Mouse (Mus musculus) liver, embryonic 14 days (tissue): ENCODE results near the gene Add1. TPM values are rescaled to one million over a fixed set of nuclear protein-coding genes. Genes with fewer than 3 reads are reported as not detected.

Experiments
- polyA plus RNA-seq: library from polyadenylated mRNA; depleted of rRNA; stranded (reverse); fragments of >200 nt; gene quantifications from 2 replicates; pipeline ENCODE4 v1.2.3, GENCODE M21; 2012; rRNA removed

Add1 gene
- 103 and 124 TPM in 2 replicates for polyA plus RNA-seq

GRCm38 (mm10) chr5:34573268-34574221 lies at the start of gene Add1:
Gene Add1 (plus strand): TSS chr5:34573664.

GRCm38 (mm10) chr5:34525663-34526476 lies 47.6 kb upstream of the Add1 start, which contains the start of gene Sh3bp2:
Gene Sh3bp2 (plus strand): TSS chr5:34525838.

GRCm38 (mm10) chr5:34636481-34637287 lies 63.2 kb downstream of the Add1 start, which contains the start of gene Mfsd10:
Gene Mfsd10 (minus strand): TSS chr5:34637212.

GRCm38 (mm10) chr5:34659686-34660590 lies 86.5 kb downstream of the Add1 start, which contains the start of the genes Nop14 and Grk4:
Gene Nop14 (minus strand): TSS chr5:34660148.
Gene Grk4 (plus strand): TSS chr5:34660379.

Other genes with a start within 250 kb of the Add1 start
- gene Rnf4, start 237.4 kb upstream of the Add1 start, polyA plus RNA-seq = 51.7 and 56.1 TPM in 2 replicates
- gene Fam193a, start 203.7 kb upstream of the Add1 start, polyA plus RNA-seq = 6.8 and 7.0 TPM in 2 replicates
- gene Tnip2, start 59.7 kb upstream of the Add1 start, polyA plus RNA-seq = 5.5 and 5.9 TPM in 2 replicates
- 4.2 and 5.1 TPM in 2 replicates for gene Sh3bp2, start 47.8 kb upstream of the Add1 start, polyA plus RNA-seq
- 48.1 and 54.7 TPM in 2 replicates for gene Mfsd10, start 63.5 kb downstream of the Add1 start, polyA plus RNA-seq
- gene Nop14, start 86.5 kb downstream of the Add1 start, polyA plus RNA-seq = 14.7 and 14.8 TPM in 2 replicates
- gene Grk4, start 86.7 kb downstream of the Add1 start, polyA plus RNA-seq = 0.69 and 0.83 TPM in 2 replicates
- 5.7 and 6.7 TPM in 2 replicates for gene Htt, start 188.1 kb downstream of the Add1 start, polyA plus RNA-seq